Mouse (Mus musculus): ENCODE results near the gene Suclg2.

DNA sequence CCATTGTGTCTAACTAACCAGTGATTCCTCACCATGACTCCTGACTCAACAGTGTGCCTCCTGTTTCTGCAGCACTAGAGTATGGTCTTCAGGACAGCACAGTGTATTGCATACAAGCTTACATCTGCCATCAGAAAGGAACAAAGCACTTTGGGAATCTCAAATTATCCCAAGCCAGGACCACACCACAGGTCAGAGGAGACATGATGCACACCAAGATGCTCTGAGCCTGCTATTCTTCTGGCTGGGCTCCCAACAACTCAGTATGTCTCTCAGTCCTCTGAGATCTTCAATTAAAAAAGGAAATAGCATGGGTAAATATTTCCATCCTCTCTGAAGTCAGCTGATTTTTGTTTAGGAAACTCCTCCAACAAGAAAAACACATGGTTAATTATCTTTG is 172.9 kb downstream of the Suclg2 start:
- TF ChIP-seq CTCF (IDR thresholded peaks at IDR 0.05) (no peak), POLR2A (IDR thresholded peaks at IDR 0.05; ENCODE audit: insufficient read depth, low read depth, low read length) (no peak), EP300 (IDR thresholded peaks at IDR 0.05; ENCODE audit: insufficient read depth, low read depth, low read length) (no peak)

Measured in heart, adult 2 months (tissue).